Mouse (Mus musculus): ENCODE results near the gene Otop3.

- no peak for TF ChIP-seq CTCF (IDR thresholded peaks at IDR 0.05; ENCODE audit: borderline replicate concordance, extremely low read depth, insufficient read depth, insufficient read length)
- no peak for TF ChIP-seq POLR2A (IDR thresholded peaks at IDR 0.05; ENCODE audit: borderline replicate concordance, extremely low read depth, insufficient read depth, insufficient read length, poor library complexity, severe bottlenecking)
Measured at GRCm38 (mm10) chr11:115326730-115327129, 7.8 kb upstream of the Otop3 start.
